Comparison of ENCODE assay signal across 16 mouse cellular contexts in genomic region chr14:14514440-14515172, GRCm38 (mm10).
DNase-seq lines count a peak whose midpoint lies in the region; TF ChIP-seq lines count a peak whose summit lies in the region.
"Had no signal": no experiment of that assay in that cellular context is flagged by ENCODE, and none has a peak within 500 bp of the region (broad histone marks: within the 10 kb centered on the region; RNA-seq: fewer than 3 reads in every experiment).

No protein-coding gene starts in this region.

- TF ChIP-seq CTCF in C2C12 (IDR thresholded peaks at IDR 0.05; ENCODE audit: control insufficient read depth, insufficient read depth, insufficient read length) = no peak
- no peak for TF ChIP-seq CTCF in embryonic fibroblast, embryonic 13.5 days (IDR thresholded peaks at IDR 0.05; ENCODE audit: borderline replicate concordance, insufficient read depth, low read length)

- no peak overlapping the region for H3K4me3 ChIP-seq in C2C12 (ENCODE audit: insufficient read depth, poor library complexity, severe bottlenecking)
- H3K4me3 ChIP-seq in embryonic fibroblast, embryonic 13.5 days (ENCODE audit: insufficient read depth, low read length) = no peak overlapping the region
- H3K4me3 ChIP-seq: gastrocnemius, adult 2 months; limb, embryonic 13.5 days had no signal

- peak; percentile 6 to 9 for DNase-seq in heart, postnatal 10 days
- no peak for DNase-seq in heart, adult 18-20 months
- peak; percentile 64 for DNase-seq in adipocyte (ENCODE audit: low spot score)
- DNase-seq in urinary bladder, postnatal 25 days (ENCODE audit: low spot score) = no peak
- no peak for DNase-seq in urinary bladder, adult 2 months (ENCODE audit: low spot score)
- DNase-seq: gastrocnemius, adult 2 months; heart, postnatal 36 days; kidney, adult 2 months; lung, postnatal 36 days; right cerebral cortex, postnatal 4 days; thymus, adult 18-20 months had no signal

- H3K4me1 ChIP-seq in embryonic fibroblast, embryonic 13.5 days (ENCODE audit: control insufficient read depth, insufficient read depth, low read length) = peaks cover 11% of the 10 kb centered on the region
- H3K4me1 ChIP-seq: limb, embryonic 13.5 days had no signal

- H3K79me3 ChIP-seq in C2C12 (ENCODE audit: low read depth) = no peaks in the 10 kb centered on the region

- TF ChIP-seq POLR2A in embryonic fibroblast, embryonic 13.5 days (IDR thresholded peaks at IDR 0.05; ENCODE audit: low read depth, low read length) = no peak

- H3ac ChIP-seq in C2C12 (ENCODE audit: control insufficient read depth, insufficient read length, low read depth) = no peak overlapping the region

- H3K27me3 ChIP-seq in C2C12 (ENCODE audit: control insufficient read depth, insufficient read depth, insufficient read length) = no peaks in the 10 kb centered on the region
- H3K27me3 ChIP-seq: CH12.LX; limb, embryonic 13.5 days had no signal

- H3K36me3 ChIP-seq in C2C12 (ENCODE audit: control insufficient read depth, insufficient read depth) = no peaks in the 10 kb centered on the region
- H3K36me3 ChIP-seq: limb, embryonic 13.5 days had no signal

- intact Hi-C loops in heart, postnatal 10 days (cut with DNase I) = no loop called here

- no peaks in the 10 kb centered on the region for H3K79me2 ChIP-seq in C2C12 (ENCODE audit: control insufficient read depth, insufficient read depth)

- peak overlapping the region; percentile 32; the same call in 1 of the 2 replicates for H3K27ac ChIP-seq in embryonic fibroblast, embryonic 13.5 days (ENCODE audit: insufficient read depth, low read length)
- H3K27ac ChIP-seq: gastrocnemius, adult 2 months; hindbrain, postnatal 0 days; limb, embryonic 13.5 days had no signal

TF ChIP-seq in C2C12, 6 proteins besides CTCF, POLR2A, EP300 and RAD21:
- TF ChIP-seq CEBPB (IDR thresholded peaks at IDR 0.05; ENCODE audit: low read depth) (peak; percentile 47), MYOG (IDR thresholded peaks at IDR 0.05; ENCODE audit: control insufficient read depth, extremely low read depth, insufficient read length) (no peak)

Comparison
In these comparisons a context has a peak if more than half of its experiments do, and no peak if none do; other contexts are left out.
1. DNase-seq: peak in heart, postnatal 10 days (2 of 2) and adipocyte (single experiment); none in heart, adult 18-20 months (0 of 2), urinary bladder, postnatal 25 days (single experiment) and urinary bladder, adult 2 months (single experiment).